Mouse (Mus musculus) limb, embryonic 11.5 days (tissue): ENCODE results near the gene Nsl1. TPM values are rescaled to one million over a fixed set of nuclear protein-coding genes. Genes with fewer than 3 reads are reported as not detected.
A peak's percentile ranks its signal among the peaks of the same experiment; 100 is the strongest.

Experiments
- ATAC-seq: fragments of 200-750 bp; cut with Nextera tagmentation; 2 replicates; pipeline ENCODE4 v1.8.0; 2017; ENCODE audit warnings: low read depth; ENCODE audit not compliant: insufficient number of reproducible peaks, low FRiP score, low TSS enrichment
- DNase-seq: peaks from one replicate; pipeline ENCODE4 v3.0.0-alpha.2; 2015; ENCODE audit warnings: low spot score
- H3K27ac ChIP-seq: fragments of 300-500 bp; sonication (generic); replicated peaks from 2 replicates; pipeline ENCODE4 v1.5.1; 2014; ENCODE audit warnings: low read depth, mild to moderate bottlenecking, low read length
- H3K27me3 ChIP-seq: fragments of 300-500 bp; sonication (generic); 2 replicates; pipeline ENCODE4 v1.6.1; 2014; ENCODE audit warnings: mild to moderate bottlenecking, low read length, mixed read lengths; ENCODE audit not compliant: control insufficient read depth, insufficient read depth
- H3K36me3 ChIP-seq: fragments of 300-500 bp; sonication (generic); 2 replicates; pipeline ENCODE4 v1.6.1; 2014; ENCODE audit warnings: mild to moderate bottlenecking, low read length, moderate library complexity, mixed read lengths; ENCODE audit not compliant: control insufficient read depth, insufficient read depth
- H3K4me1 ChIP-seq: fragments of 300-500 bp; sonication (generic); 2 replicates; pipeline ENCODE4 v1.6.1; 2014; ENCODE audit warnings: low read length, mixed read lengths; ENCODE audit not compliant: control insufficient read depth, insufficient read depth
- H3K4me2 ChIP-seq: fragments of 300-500 bp; sonication (generic); 2 replicates; pipeline ENCODE4 v1.6.1; 2014; ENCODE audit warnings: low read depth, mild to moderate bottlenecking, moderate library complexity; ENCODE audit not compliant: severe bottlenecking
- H3K4me3 ChIP-seq: fragments of 300-500 bp; sonication (generic); 2 replicates; pipeline ENCODE4 v1.5.1; 2014; ENCODE audit warnings: low read depth, low read length
- H3K9ac ChIP-seq: fragments of 300-500 bp; sonication (generic); 2 replicates; pipeline ENCODE4 v1.6.1; 2014; ENCODE audit warnings: mild to moderate bottlenecking, low read length
- H3K9me3 ChIP-seq: fragments of 300-500 bp; sonication (generic); 2 replicates; pipeline ENCODE4 v1.6.1; 2016; ENCODE audit warnings: low read length; ENCODE audit not compliant: control insufficient read depth
- WGBS: fragments of 180-500 bp; shearing (Covaris S2); extraction: QIAGEN DNeasy Blood & Tissue Kit; methylation state at CpG from one replicate; pipeline ENCODE4 v1.1.7; 2014; 5-methylcytosine and 5-hydroxymethylcytosine counted together
- polyA plus RNA-seq: library from polyadenylated mRNA; unstranded; fragments of >200 nt; fragmentation: Nextera tagmentation; extraction: Ambion mirVana; gene quantifications from 2 replicates; pipeline ENCODE4 v1.2.1, GENCODE M21; 2014

The Nsl1 gene
- polyA plus RNA-seq, 1 experiment from 2014 or later = 35.5 TPM

- Histone ChIP-seq H3K9ac (peak overlapping the region; percentile 43; the same call in 1 of the 2 replicates), H3K4me1 (no peaks in the 10 kb centered on the region), H3K9me3 (no peaks in the 10 kb centered on the region; the same call in 1 of the 2 replicates), H3K36me3 (no peaks in the 10 kb centered on the region), H3K27me3 (peaks cover 6% of the 10 kb centered on the region; the same call in 1 of the 2 replicates), H3K27ac (no peak overlapping the region), H3K4me2 (peak overlapping the region; percentile 50), H3K4me3 (peak overlapping the region; percentile 20)
- DNase-seq (peak; percentile 84), ATAC-seq (peak; percentile 76)
- 16% methylated on average over 38 of the region's 38 CpGs for WGBS
Observed at GRCm38 (mm10) chr1:191125811-191126638, 63.2 kb downstream of the Nsl1 start.

GRCm38 (mm10) chr1:191131692-191132091, 68.9 kb downstream of the Nsl1 start:
- Histone ChIP-seq H3K9me3 (no peaks in the 10 kb centered on the region; the same call in 1 of the 2 replicates), H3K27me3 (no peaks in the 10 kb centered on the region), H3K36me3 (no peaks in the 10 kb centered on the region), H3K9ac (no peak overlapping the region), H3K4me2 (no peak overlapping the region), H3K4me1 (no peaks in the 10 kb centered on the region), H3K27ac (no peak overlapping the region), H3K4me3 (no peak overlapping the region)
- ATAC-seq = no peak
- 84% methylated on average over 2 of the region's 2 CpGs for WGBS
- no peak for DNase-seq

DNA sequence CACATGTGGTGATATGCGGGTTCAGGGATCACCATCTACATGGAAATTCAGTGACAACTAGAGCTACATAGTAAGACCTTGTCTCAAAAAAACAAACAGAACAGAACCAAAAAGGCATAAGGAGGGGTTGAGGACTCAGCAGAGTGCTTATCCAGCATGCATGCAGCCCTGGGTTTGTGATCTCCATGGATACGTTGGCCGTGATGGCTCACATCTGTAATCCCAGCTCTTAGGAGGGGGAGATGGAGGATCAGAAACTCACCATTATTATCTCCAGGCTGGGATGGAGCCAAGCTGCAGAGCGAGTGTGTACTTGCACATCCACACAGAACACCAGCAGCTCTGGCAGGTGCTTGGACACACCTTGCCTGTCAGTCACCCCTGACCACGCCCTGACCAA, 69.4 kb downstream of the Nsl1 start:
- Histone ChIP-seq H3K9ac (no peak overlapping the region), H3K27ac (no peak overlapping the region; the same call in 1 of the 2 replicates), H3K4me3 (no peak overlapping the region), H3K36me3 (no peaks in the 10 kb centered on the region), H3K27me3 (no peaks in the 10 kb centered on the region), H3K4me1 (no peaks in the 10 kb centered on the region), H3K9me3 (no peaks in the 10 kb centered on the region; the same call in 1 of the 2 replicates), H3K4me2 (no peak overlapping the region)
- ATAC-seq (no peak), DNase-seq (no peak)
- WGBS = 85% methylated on average over 5 of the region's 5 CpGs

DNA sequence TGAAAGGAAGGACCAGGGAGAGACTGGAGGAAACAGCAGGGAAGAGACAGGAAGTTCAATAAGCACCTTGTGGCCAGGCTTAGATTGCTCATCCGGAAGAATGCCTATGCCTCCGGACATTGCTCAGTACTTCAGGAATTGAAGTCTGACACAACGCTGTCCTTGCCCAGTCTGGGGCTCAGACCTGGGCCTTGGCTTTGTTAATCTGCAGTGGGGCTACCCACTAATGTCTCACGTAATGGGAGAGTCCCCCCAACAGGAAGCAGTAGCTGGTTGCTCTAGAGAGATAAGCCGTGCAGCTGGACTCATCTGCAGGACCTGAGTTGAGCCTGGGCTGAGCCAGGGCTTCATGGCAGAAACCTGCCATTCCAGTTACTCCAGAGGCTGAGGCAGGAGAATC, 70.1 kb downstream of the Nsl1 start:
- ATAC-seq = no peak
- H3K4me1 ChIP-seq = no peaks in the 10 kb centered on the region
- H3K4me3 ChIP-seq = no peak overlapping the region
- no peak for DNase-seq
- H3K9me3 ChIP-seq = no peaks in the 10 kb centered on the region; the same call in 1 of the 2 replicates
- no peaks in the 10 kb centered on the region for H3K27me3 ChIP-seq
- 83% methylated on average over 5 of the region's 5 CpGs for WGBS
- H3K9ac ChIP-seq = no peak overlapping the region
- no peaks in the 10 kb centered on the region for H3K36me3 ChIP-seq
- no peak overlapping the region for H3K27ac ChIP-seq
- H3K4me2 ChIP-seq = no peak overlapping the region

- Histone ChIP-seq H3K9ac (no peak overlapping the region), H3K4me2 (no peak overlapping the region), H3K27me3 (no peaks in the 10 kb centered on the region), H3K36me3 (no peaks in the 10 kb centered on the region), H3K9me3 (no peaks in the 10 kb centered on the region), H3K27ac (no peak overlapping the region), H3K4me1 (no peaks in the 10 kb centered on the region), H3K4me3 (no peak overlapping the region)
- WGBS = 50% methylated on average over 4 of the region's 4 CpGs
- no peak for DNase-seq
- ATAC-seq = no peak
Observed at GRCm38 (mm10) chr1:191135406-191135805, 72.6 kb downstream of the Nsl1 start.

Other genes starting within 250 kb of the Nsl1 start
- 15.4 and 17.1 TPM in 2 replicates for gene Rps6kc1, start 151.2 kb upstream of the Nsl1 start, polyA plus RNA-seq
- 56.7 and 59.0 TPM in 2 replicates for gene Angel2, start 137.9 kb upstream of the Nsl1 start, polyA plus RNA-seq
- gene Vash2, start 83.7 kb upstream of the Nsl1 start, polyA plus RNA-seq = 76.6 and 77.7 TPM in 2 replicates
- gene Flvcr1, start 36.9 kb upstream of the Nsl1 start, polyA plus RNA-seq = 7.5 and 8.9 TPM in 2 replicates
- gene Spata45, start 26.4 kb upstream of the Nsl1 start, polyA plus RNA-seq = not detected in 2 replicates
- gene Tatdn3, start 80 bp upstream of the Nsl1 start, polyA plus RNA-seq = 12.4 and 13.7 TPM in 2 replicates
- 9.4 and 9.7 TPM in 2 replicates for gene Batf3, start 34.8 kb downstream of the Nsl1 start, polyA plus RNA-seq
- not detected in 2 replicates for gene Fam71a, start 101.8 kb downstream of the Nsl1 start, polyA plus RNA-seq
- 2.2 and 2.3 TPM in 2 replicates for gene Atf3, start 155.0 kb downstream of the Nsl1 start, polyA plus RNA-seq